Mouse (Mus musculus) kidney, adult 2 months (tissue): ENCODE data around the gene Lect2.

Experiments
- CTCF ChIP-seq: fragments of 200-500 bp; conservative IDR thresholded peaks from 2 replicates; pipeline ENCODE4 v1.5.1; 2011; ENCODE audit warnings: low read depth, mild to moderate bottlenecking, control low read depth, low read length, moderate library complexity, mixed read lengths; ENCODE audit not compliant: insufficient read depth, insufficient read length
- POLR2A ChIP-seq: fragments of 200-500 bp; IDR thresholded peaks from one replicate; pipeline ENCODE4 v1.6.1; 2011; ENCODE audit warnings: low read depth, low read length, control low read depth

DNA sequence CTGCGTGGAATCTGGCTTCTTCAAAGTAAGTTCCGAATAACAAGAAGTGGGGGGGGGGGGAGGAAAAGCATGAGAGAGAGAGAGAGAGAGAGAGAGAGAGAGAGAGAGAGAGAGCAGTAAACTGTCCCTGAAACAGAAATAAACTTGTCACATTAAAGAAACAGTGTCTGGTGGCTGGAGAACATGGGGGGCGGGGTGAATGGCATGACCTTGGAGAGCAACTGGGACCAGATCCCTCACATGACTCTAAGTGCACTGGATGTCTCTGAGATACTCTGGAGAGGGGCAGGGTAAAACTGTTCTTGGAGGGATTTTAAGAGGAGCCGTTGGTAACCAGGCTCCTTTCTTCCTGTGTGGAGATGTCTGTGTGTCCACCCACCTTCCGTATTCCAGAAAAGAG is 41.9 kb upstream of the Lect2 start:
- TF ChIP-seq CTCF (no peak), POLR2A (no peak)
